Mouse (Mus musculus): ENCODE results near the gene Dcpp2.
"Not testable (repeated sequence)": the region's sequence is repeated elsewhere in the genome, so short reads cannot be mapped to it uniquely, and the experiment has no call there.

Gene Dcpp2

GRCm38 (mm10) chr17:23880576-23880975 lies at the start of gene Dcpp2, which contains the start of gene Dcpp1:
TSS of gene Dcpp2 (plus strand) at chr17:23880880.
TSS of gene Dcpp1 (plus strand) at chr17:23880876.
- not testable (repeated sequence) for DNase-seq (ENCODE audit: low spot score)

GRCm38 (mm10) chr17:23831201-23831600 lies 49.5 kb upstream of the Dcpp2 start:
- DNase-seq (ENCODE audit: low spot score) = no peak

GRCm38 (mm10) chr17:23836006-23836575 lies 44.6 kb upstream of the Dcpp2 start, which contains the start of gene Prss33:
TSS of gene Prss33 (minus strand) at chr17:23836056.
- no peak for DNase-seq (ENCODE audit: low spot score)

GRCm38 (mm10) chr17:23841145-23841544 lies 39.5 kb upstream of the Dcpp2 start:
- DNase-seq (ENCODE audit: low spot score) = no peak

GRCm38 (mm10) chr17:23843141-23843811 lies 37.4 kb upstream of the Dcpp2 start:
- DNase-seq (ENCODE audit: low spot score) = no peak

GRCm38 (mm10) chr17:23843812-23844273 lies 36.8 kb upstream of the Dcpp2 start, which contains the start of the genes Prss32 and Prss41:
TSS of gene Prss32 (plus strand) at chr17:23843855.
TSS of gene Prss41 (minus strand) at chr17:23844172.
- DNase-seq (ENCODE audit: low spot score) = peak; percentile 49

GRCm38 (mm10) chr17:23850028-23850427 lies 30.7 kb upstream of the Dcpp2 start:
- no peak for DNase-seq (ENCODE audit: low spot score)

- DNase-seq (ENCODE audit: low spot score) = peak; percentile 48
These were observed 29.6 kb upstream of the Dcpp2 start for GRCm38 (mm10) chr17:23850853-23851749.

- peak; percentile 50 for DNase-seq (ENCODE audit: low spot score)
These were observed 27.4 kb upstream of the Dcpp2 start for GRCm38 (mm10) chr17:23853292-23853691.

GRCm38 (mm10) chr17:23854229-23854765 lies 26.4 kb upstream of the Dcpp2 start:
- DNase-seq (ENCODE audit: low spot score) = no peak

- no peak for DNase-seq (ENCODE audit: low spot score)
These were observed 23.5 kb upstream of the Dcpp2 start for GRCm38 (mm10) chr17:23857193-23857592.

- DNase-seq (ENCODE audit: low spot score) = no peak
These were observed 22.8 kb upstream of the Dcpp2 start for GRCm38 (mm10) chr17:23857913-23858312.

GRCm38 (mm10) chr17:23862926-23863325 lies 17.8 kb upstream of the Dcpp2 start:
- DNase-seq (ENCODE audit: low spot score) = no peak

GRCm38 (mm10) chr17:23867756-23868155 lies 12.9 kb upstream of the Dcpp2 start, which contains the start of gene Prss21:
TSS of gene Prss21 (plus strand) at chr17:23868056.
- no peak for DNase-seq (ENCODE audit: low spot score)

GRCm38 (mm10) chr17:23868513-23868912 lies 12.2 kb upstream of the Dcpp2 start:
- no peak for DNase-seq (ENCODE audit: low spot score)

- DNase-seq (ENCODE audit: low spot score) = peak; percentile 43
These were observed 6.5 kb upstream of the Dcpp2 start for GRCm38 (mm10) chr17:23873884-23874856.

GRCm38 (mm10) chr17:23876741-23877140 lies 3.9 kb upstream of the Dcpp2 start:
- no peak for DNase-seq (ENCODE audit: low spot score)

GRCm38 (mm10) chr17:23877166-23877565 lies 3.5 kb upstream of the Dcpp2 start:
- no peak for DNase-seq (ENCODE audit: low spot score)

- not testable (repeated sequence) for DNase-seq (ENCODE audit: low spot score)
These were observed 36.5 kb downstream of the Dcpp2 start, which contains the start of gene Dcpp3 for GRCm38 (mm10) chr17:23917158-23917557. TSS of gene Dcpp3 (plus strand) at chr17:23917458.

GRCm38 (mm10) chr17:23924531-23925007 lies 43.9 kb downstream of the Dcpp2 start:
- peak; percentile 89 for DNase-seq (ENCODE audit: low spot score)
